8 mouse cellular contexts compared by ENCODE assay signal in genomic region chr8:87836866-87837265, GRCm38 (mm10).
A peak's percentile ranks its signal among the peaks of the same experiment; 100 is the strongest.
DNase-seq lines count a peak whose midpoint lies in the region; ATAC-seq lines count a peak whose summit lies in the region.

No protein-coding gene starts in this region.

- H3K4me2 ChIP-seq in intestine, embryonic 14.5 days (ENCODE audit: low read length): peak overlapping the region; percentile 26
- peak overlapping the region; percentile 37 for H3K4me2 ChIP-seq in midbrain, embryonic 16.5 days (ENCODE audit: low read length)

- H3K9ac ChIP-seq in intestine, embryonic 14.5 days (ENCODE audit: low read length): no peak overlapping the region
- H3K9ac ChIP-seq in midbrain, embryonic 16.5 days (ENCODE audit: low read depth, low read length): peak overlapping the region; percentile 8; the same call in 1 of the 2 replicates

- peak overlapping the region; percentile 59 for H3K27ac ChIP-seq in intestine, embryonic 14.5 days (ENCODE audit: low read depth)
- peak overlapping the region; percentile 84 for H3K27ac ChIP-seq in midbrain, embryonic 16.5 days (ENCODE audit: low read length)

- peaks cover 48% of the 10 kb centered on the region for H3K4me1 ChIP-seq in intestine, embryonic 14.5 days (replicated peaks; ENCODE audit: control insufficient read depth, insufficient read depth, low read length)
- peaks cover 62% of the 10 kb centered on the region for H3K4me1 ChIP-seq in midbrain, embryonic 16.5 days (ENCODE audit: control insufficient read depth, insufficient read depth, low read length)

- WGBS in intestine, embryonic 14.5 days: 27% methylated on average over 16 of the region's 16 CpGs
- 1% methylated on average over 16 of the region's 16 CpGs for WGBS in midbrain, embryonic 16.5 days

- no peaks in the 10 kb centered on the region for H3K27me3 ChIP-seq in intestine, embryonic 14.5 days (replicated peaks; ENCODE audit: control insufficient read depth, insufficient read depth, low read length)
- H3K27me3 ChIP-seq in midbrain, embryonic 16.5 days (ENCODE audit: control insufficient read depth, insufficient read depth, low read depth, low read length): no peaks in the 10 kb centered on the region

- no peak overlapping the region for H3K4me3 ChIP-seq in intestine, embryonic 14.5 days (ENCODE audit: low read depth, low read length)
- H3K4me3 ChIP-seq in midbrain, embryonic 16.5 days (ENCODE audit: low read depth, low read length): no peak overlapping the region

- intact Hi-C loops in left cerebral cortex, postnatal 10 days (cut with DNase I): no loop called here

- peak; percentile 49 for DNase-seq in urinary bladder, postnatal 14 days (ENCODE audit: low spot score)
- no peak for DNase-seq in urinary bladder, postnatal 10 days (ENCODE audit: low spot score)
- peak; percentile 54 for DNase-seq in gastrocnemius, postnatal 25 days
- DNase-seq in intestine, embryonic 14.5 days (ENCODE audit: low spot score): peak; percentile 74
- peak; percentile 60 to 84 for DNase-seq in left cerebral cortex, postnatal 10 days (ENCODE audit: extremely low spot score in 1 of 2, low spot score in 2 of 2)
- DNase-seq in telencephalon, adult 2 months (ENCODE audit: low read depth, low spot score): peak; percentile 66
- DNase-seq in cerebellum, adult 11-12 months: no peak

- H3K9me3 ChIP-seq in intestine, embryonic 14.5 days (ENCODE audit: control insufficient read depth, low read length): no peaks in the 10 kb centered on the region
- H3K9me3 ChIP-seq in midbrain, embryonic 16.5 days (replicated peaks; ENCODE audit: control insufficient read depth, low read length, poor library complexity, severe bottlenecking): no peaks in the 10 kb centered on the region

- H3K36me3 ChIP-seq in intestine, embryonic 14.5 days (ENCODE audit: control insufficient read depth, insufficient read depth, low read length): no peaks in the 10 kb centered on the region
- no peaks in the 10 kb centered on the region for H3K36me3 ChIP-seq in midbrain, embryonic 16.5 days (ENCODE audit: control insufficient read depth, insufficient read depth, low read length)

- peak; percentile 58; the same call in 1 of the 2 replicates for ATAC-seq in intestine, embryonic 14.5 days (replicated peaks; ENCODE audit: low FRiP score, low TSS enrichment, low read depth)
- peak; percentile 87 for ATAC-seq in midbrain, embryonic 16.5 days

Comparison
In these comparisons a context has a peak if more than half of its experiments do, and no peak if none do; other contexts are left out.
1. DNase-seq: peak in urinary bladder, postnatal 14 days (single experiment), gastrocnemius, postnatal 25 days (single experiment), intestine, embryonic 14.5 days (single experiment), left cerebral cortex, postnatal 10 days (2 of 2) and telencephalon, adult 2 months (single experiment); none in urinary bladder, postnatal 10 days (single experiment) and cerebellum, adult 11-12 months (single experiment).